Comparison of ENCODE assay signal across 19 mouse cellular contexts in genomic region chr4:34702231-34702630, GRCm38 (mm10). TPM values are rescaled to one million over a fixed set of nuclear protein-coding genes. Genes with fewer than 3 reads are reported as not detected.
"Had no signal": no experiment of that assay in that cellular context is flagged by ENCODE, and none has a peak within 500 bp of the region (broad histone marks: within the 10 kb centered on the region; RNA-seq: fewer than 3 reads in every experiment).

No protein-coding gene starts in this region.

- H3K4me3 ChIP-seq: lung, embryonic 15.5 days; megakaryocyte, embryonic 14.5 days; midbrain, embryonic 13.5 days; midbrain, embryonic 15.5 days; neural tube, embryonic 12.5 days had no signal

- H3K27ac ChIP-seq: lung, embryonic 15.5 days; macrophage; midbrain, embryonic 13.5 days; midbrain, embryonic 15.5 days; neural tube, embryonic 12.5 days had no signal

- ATAC-seq: liver, postnatal 0 days; midbrain, embryonic 15.5 days had no signal

- H3K27me3 ChIP-seq: lung, embryonic 15.5 days; midbrain, embryonic 13.5 days; midbrain, embryonic 15.5 days; neural tube, embryonic 12.5 days had no signal

- H3K9ac ChIP-seq: liver, postnatal 0 days; lung, embryonic 15.5 days; midbrain, embryonic 13.5 days; midbrain, embryonic 15.5 days; neural tube, embryonic 12.5 days had no signal

- H3K36me3 ChIP-seq: lung, embryonic 15.5 days; midbrain, embryonic 13.5 days; midbrain, embryonic 15.5 days; neural tube, embryonic 12.5 days had no signal

- H3K4me1 ChIP-seq: lung, embryonic 15.5 days; megakaryocyte, embryonic 14.5 days; midbrain, embryonic 13.5 days; midbrain, embryonic 15.5 days; neural tube, embryonic 12.5 days had no signal

- H3K9me3 ChIP-seq: lung, embryonic 15.5 days; midbrain, embryonic 13.5 days; midbrain, embryonic 15.5 days; neural tube, embryonic 12.5 days had no signal

- H3K4me2 ChIP-seq: lung, embryonic 15.5 days; midbrain, embryonic 11.5 days; midbrain, embryonic 13.5 days; midbrain, embryonic 15.5 days; neural tube, embryonic 12.5 days had no signal

RNA-seq across cellular contexts. Expression of gene Cfap206, which starts 27.8 kb away (rescaled TPM):
- total RNA-seq: megakaryocyte progenitor cell, adult 5-6 weeks had no signal
- polyA plus RNA-seq: liver, postnatal 0 days; macrophage; small intestine, adult 2 months had no signal

RNA-seq across cellular contexts. Expression of gene Gm136, which starts 53.8 kb away (rescaled TPM):
- total RNA-seq: megakaryocyte progenitor cell, adult 5-6 weeks; midbrain, postnatal 0 days; monocyte, adult 5-6 weeks; neutrophil, adult 5-6 weeks had no signal
- polyA plus RNA-seq: liver, postnatal 0 days; lung, adult 2 months; lung, embryonic 15.5 days; lung, postnatal 0 days; macrophage; midbrain, embryonic 11.5 days; midbrain, embryonic 13.5 days; midbrain, embryonic 15.5 days; neural tube, embryonic 12.5 days; neural tube, embryonic 14.5 days; small intestine, adult 2 months; stomach, embryonic 14.5 days; stomach, embryonic 16.5 days; thymus, postnatal 0 days had no signal
